Mouse (Mus musculus): ENCODE measurements around the gene Zfp934. TPM values are rescaled to one million over a fixed set of nuclear protein-coding genes. Genes with fewer than 3 reads are reported as not detected.
A peak's percentile ranks its signal among the peaks of the same experiment; 100 is the strongest.
"Not testable (repeated sequence)": the region's sequence is repeated elsewhere in the genome, so short reads cannot be mapped to it uniquely, and the experiment has no call there.

The Zfp934 gene
- polyA plus RNA-seq, 1 experiment from 2014 or later = 21.3 TPM

GRCm38 (mm10) chr13:62466424-62467334, 104.3 kb downstream of the Zfp934 start, which contains the start of gene Gm49359:
Gene Gm49359 (minus strand): TSS chr13:62466832.
- peak within 1 kb of the TSS; percentile 32; the same call in 1 of the 2 replicates for H3K4me2 ChIP-seq (ENCODE audit: low read depth, low read length, severe bottlenecking)
- peak within 1 kb of the TSS; percentile 69 for H3K9ac ChIP-seq (ENCODE audit: low read length)
- DNase-seq (ENCODE audit: low spot score) (peak; percentile 85), ATAC-seq (replicated peaks; ENCODE audit: low FRiP score) (peak; percentile 100)
- H3K27ac ChIP-seq (ENCODE audit: low read depth, low read length); H3K9me3 ChIP-seq (ENCODE audit: control insufficient read depth, low read length); H3K36me3 ChIP-seq (ENCODE audit: control insufficient read depth, insufficient read depth, low read length); H3K4me1 ChIP-seq (replicated peaks; ENCODE audit: control insufficient read depth, insufficient read depth, low read length); H3K27me3 ChIP-seq (ENCODE audit: control insufficient read depth, insufficient read depth, low read length): not testable (repeated sequence)
- peak within 1 kb of the TSS; percentile 51 for H3K4me3 ChIP-seq (ENCODE audit: low read depth, low read length)
- 2% methylated on average over 28 of the region's 28 CpGs for WGBS

Small RNA genes within 50 kb of the gene (microRNA-seq; reads per million reads assigned to microRNA genes)
- gene Gm22256 (ENCODE audit: insufficient number of aligned reads) = not detected

Other genes starting within 250 kb of the Zfp934 start
- 4.3 and 4.7 TPM in 2 replicates for gene Gm3604, start 188.0 kb downstream of the Zfp934 start, polyA plus RNA-seq (2014; fragmentation: Nextera tagmentation; extraction: Ambion mirVana)
- 11.7 and 13.4 TPM in 2 replicates for gene Gm49359, start 104.4 kb downstream of the Zfp934 start, polyA plus RNA-seq (2014; fragmentation: Nextera tagmentation; extraction: Ambion mirVana)
- gene Zfp935, start 12.7 kb downstream of the Zfp934 start, polyA plus RNA-seq (2014; fragmentation: Nextera tagmentation; extraction: Ambion mirVana) = not detected in 2 replicates
- 15.7 and 18.2 TPM in 2 replicates for gene 6720489N17Rik, start 53.0 kb upstream of the Zfp934 start, polyA plus RNA-seq (2014; fragmentation: Nextera tagmentation; extraction: Ambion mirVana)
- 31.7 and 36.2 TPM in 2 replicates for gene Platr25, start 189.5 kb upstream of the Zfp934 start, polyA plus RNA-seq (2014; fragmentation: Nextera tagmentation; extraction: Ambion mirVana)
- gene Gm5141, start 214.6 kb upstream of the Zfp934 start, polyA plus RNA-seq (2014; fragmentation: Nextera tagmentation; extraction: Ambion mirVana) = 11.7 and 13.1 TPM in 2 replicates

All from forebrain, embryonic 11.5 days (tissue).